Mouse (Mus musculus) bone marrow, adult 2 months (tissue): ENCODE data around the gene Ly6g. TPM values are rescaled to one million over a fixed set of nuclear protein-coding genes. Genes with fewer than 3 reads are reported as not detected.
"Not testable (repeated sequence)": the region's sequence is repeated elsewhere in the genome, so short reads cannot be mapped to it uniquely, and the experiment has no call there.

Experiments used
- H3K27ac ChIP-seq: fragments of 200-500 bp; 2 replicates; pipeline ENCODE4 v1.5.1; 2012; ENCODE audit warnings: low read depth, mild to moderate bottlenecking, control low read depth, inconsistent platforms, low read length; ENCODE audit not compliant: control insufficient read depth, poor library complexity, insufficient read depth
- H3K4me1 ChIP-seq: fragments of 200-500 bp; 2 replicates; pipeline ENCODE4 v1.6.1; 2011; ENCODE audit warnings: low read length; ENCODE audit not compliant: control insufficient read depth, insufficient read depth
- H3K4me3 ChIP-seq: fragments of 200-500 bp; replicated peaks from 2 replicates; pipeline ENCODE3; 2011; ENCODE audit warnings: mild to moderate bottlenecking, low read depth, low read length, control low read depth; ENCODE audit not compliant: control insufficient read depth
- CTCF ChIP-seq: fragments of 200-500 bp; IDR thresholded peaks from 2 replicates; pipeline ENCODE4 v1.5.1; 2011; ENCODE audit warnings: low read length, control low read depth; ENCODE audit not compliant: control insufficient read depth, insufficient read depth
- POLR2A ChIP-seq: fragments of 200-500 bp; IDR thresholded peaks from 2 replicates; pipeline ENCODE4 v1.6.1; 2011; ENCODE audit warnings: low read depth, mild to moderate bottlenecking, control low read depth, low read length, borderline replicate concordance; ENCODE audit not compliant: control insufficient read depth
- WGBS: fragments of 180-500 bp; shearing (Covaris S2); methylation state at CpG from one replicate; pipeline ENCODE4 v1.1.7; 2018; 5-methylcytosine and 5-hydroxymethylcytosine counted together
- polyA plus RNA-seq: library from polyadenylated mRNA; stranded (reverse); fragments of >200 nt; gene quantifications from 2 replicates; pipeline ENCODE4 v1.2.4, GENCODE M21; 2011; ENCODE audit warnings: low replicate concordance; ENCODE audit not compliant: missing spikeins, insufficient read depth, insufficient read length

The Ly6g gene
- polyA plus RNA-seq, 1 experiment, result 213 TPM

DNA sequence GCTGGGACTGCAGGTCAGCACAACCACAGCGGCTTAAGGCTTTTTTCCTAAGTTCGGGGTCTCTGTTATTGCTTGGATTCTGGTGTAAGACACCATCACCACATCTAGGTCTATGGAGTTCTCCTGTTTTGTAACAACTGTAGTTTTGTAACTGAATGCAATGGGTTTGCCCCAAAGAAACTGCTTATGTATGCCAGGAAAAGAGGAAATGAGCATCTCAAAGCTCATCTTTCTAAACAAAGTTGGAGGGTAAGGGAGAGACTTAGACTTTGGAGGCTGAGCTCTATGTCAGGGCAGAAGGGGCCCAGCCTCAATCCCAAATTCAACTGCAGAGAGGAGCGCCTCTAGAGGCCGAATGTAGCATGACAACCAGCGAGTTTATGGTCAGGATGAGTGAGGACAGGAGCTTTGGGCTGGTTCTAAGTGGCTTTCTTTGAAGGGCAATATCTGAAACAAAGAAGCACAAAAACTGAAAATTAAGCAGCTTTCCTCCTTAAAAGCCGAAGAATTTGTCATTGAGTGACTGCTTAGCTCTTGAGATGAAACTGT, 13.2 kb upstream of the Ly6g start:
- 23% methylated on average over 6 of the region's 6 CpGs for WGBS
- H3K4me1 ChIP-seq, H3K4me3 ChIP-seq: not testable (repeated sequence)
- peak; percentile 49 for TF ChIP-seq CTCF
- H3K27ac ChIP-seq, result peak overlapping the region; percentile 71

- TF ChIP-seq CTCF (peak; percentile 81), POLR2A (no peak)
- 70% methylated on average over 3 of the region's 3 CpGs for WGBS
- no peak overlapping the region for H3K27ac ChIP-seq
- H3K4me1 ChIP-seq, result peaks cover 3% of the 10 kb centered on the region; the same call in 1 of the 2 replicates
- no peak overlapping the region for H3K4me3 ChIP-seq
Observed at GRCm38 (mm10) chr15:75143735-75144134, 11.3 kb upstream of the Ly6g start.

DNA sequence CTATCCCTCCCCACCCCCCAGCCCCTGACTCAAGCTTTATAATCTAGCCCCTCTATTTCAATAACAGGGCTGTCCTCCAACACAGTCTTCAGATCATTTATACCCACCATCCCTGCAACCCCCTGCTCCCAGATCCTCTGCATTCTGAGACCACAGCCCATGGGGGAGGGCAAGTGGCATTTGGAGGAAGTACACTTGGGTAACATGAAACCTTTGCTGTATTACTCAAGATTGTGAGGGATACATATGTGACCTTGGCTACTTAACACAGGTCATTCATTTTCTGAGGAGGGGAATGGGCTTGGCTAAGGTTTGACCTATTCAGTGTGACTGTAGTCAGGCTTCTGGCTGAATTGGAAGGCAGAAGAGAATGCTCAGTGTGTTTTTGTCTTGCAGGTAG, 2.0 kb upstream of the Ly6g start:
- H3K4me3 ChIP-seq, result no peak overlapping the region
- TF ChIP-seq CTCF (no peak), POLR2A (no peak)
- no peak overlapping the region; the same call in 1 of the 2 replicates for H3K27ac ChIP-seq
- H3K4me1 ChIP-seq, result peaks cover 7% of the 10 kb centered on the region; the same call in 1 of the 2 replicates

DNA sequence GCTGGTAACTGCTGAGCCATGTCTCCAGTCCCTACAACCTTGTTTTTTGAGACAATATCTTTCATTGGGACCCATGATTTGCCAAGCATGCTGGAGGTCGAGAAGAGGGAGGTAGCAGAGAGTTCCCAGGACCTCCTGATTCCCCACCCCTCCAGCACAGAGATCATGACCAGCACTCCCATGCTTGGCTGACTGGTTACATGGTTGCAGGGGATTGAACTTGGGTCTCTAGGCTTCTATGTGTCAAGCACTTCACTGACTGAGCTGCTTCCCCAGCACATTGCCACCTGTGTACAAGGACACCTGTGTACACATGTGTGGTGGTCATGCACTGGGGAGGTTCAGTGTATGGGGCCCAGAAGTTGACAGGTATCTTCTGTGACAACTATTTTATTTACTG, 2.6 kb downstream of the Ly6g start:
- WGBS, result 33% methylated on average over 1 of the region's 1 CpGs
- H3K4me1 ChIP-seq, result peaks cover 4% of the 10 kb centered on the region; the same call in 1 of the 2 replicates
- TF ChIP-seq CTCF (no peak), POLR2A (no peak)
- no peak overlapping the region for H3K4me3 ChIP-seq
- H3K27ac ChIP-seq, result no peak overlapping the region

DNA sequence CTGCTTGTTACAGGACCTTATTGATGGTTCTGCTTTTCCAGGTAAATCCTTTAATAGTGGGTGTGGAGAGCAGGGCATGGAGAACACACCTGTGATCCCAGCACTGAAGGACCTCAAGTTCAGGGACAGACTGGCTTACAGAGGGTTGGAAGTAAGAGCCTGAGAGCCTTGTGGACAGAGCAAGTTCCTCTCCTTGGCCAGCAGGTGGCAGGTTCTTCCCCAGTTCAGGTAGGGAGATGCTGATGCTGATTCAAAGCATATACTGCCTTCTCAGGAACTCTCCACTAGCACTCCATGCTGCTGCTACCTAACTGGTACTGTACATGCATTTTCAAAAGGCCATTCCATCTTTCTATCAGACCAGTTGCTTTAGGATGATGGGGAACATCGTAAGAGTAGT, 20.5 kb downstream of the Ly6g start:
- Histone ChIP-seq H3K27ac (no peak overlapping the region), H3K4me3 (no peak overlapping the region), H3K4me1 (no peaks in the 10 kb centered on the region)
- TF ChIP-seq CTCF (peak; percentile 87), POLR2A (no peak)
- 49% methylated on average over 1 of the region's 1 CpGs for WGBS

- no peak for TF ChIP-seq CTCF
- no peak for TF ChIP-seq POLR2A
- no peak overlapping the region for H3K27ac ChIP-seq
- no peak overlapping the region for H3K4me3 ChIP-seq
- WGBS, result 20% methylated on average over 2 of the region's 2 CpGs
- H3K4me1 ChIP-seq, result no peaks in the 10 kb centered on the region
Observed at GRCm38 (mm10) chr15:75186291-75186690, 31.3 kb downstream of the Ly6g start.

GRCm38 (mm10) chr15:75189116-75189515, 34.1 kb downstream of the Ly6g start:
- WGBS, result 55% methylated on average over 2 of the region's 2 CpGs
- H3K27ac ChIP-seq, result no peak overlapping the region
- H3K4me3 ChIP-seq, result no peak overlapping the region
- no peaks in the 10 kb centered on the region; the same call in 1 of the 2 replicates for H3K4me1 ChIP-seq
- TF ChIP-seq CTCF, result peak; percentile 61
- TF ChIP-seq POLR2A, result no peak

GRCm38 (mm10) chr15:75190560-75190959, 35.5 kb downstream of the Ly6g start:
- H3K27ac ChIP-seq, H3K4me1 ChIP-seq, H3K4me3 ChIP-seq: not testable (repeated sequence)
- WGBS, result 40% methylated on average over 2 of the region's 3 CpGs

Other genes starting within 250 kb of the Ly6g start
- 2.1 TPM in 1 of 2 replicates, not detected in the other for gene Ly6i, start 171.8 kb upstream of the Ly6g start, polyA plus RNA-seq
- gene Ly6a, start 157.2 kb upstream of the Ly6g start, polyA plus RNA-seq, result 11.1 and 37.2 TPM in 2 replicates
- gene Ly6c1, start 106.4 kb upstream of the Ly6g start, polyA plus RNA-seq, result 19.7 and 38.3 TPM in 2 replicates
- gene Ly6c2, start 43.3 kb upstream of the Ly6g start, polyA plus RNA-seq, result 165 and 459 TPM in 2 replicates
- 2.4 TPM in 1 of 2 replicates, not detected in the other for gene BC025446, start 61.1 kb downstream of the Ly6g start, polyA plus RNA-seq
- 2.8 and 4.2 TPM in 2 replicates for gene Ly6f, start 113.2 kb downstream of the Ly6g start, polyA plus RNA-seq